Mouse (Mus musculus) frontal cortex, adult 2 months (tissue): ENCODE measurements around the gene Brsk1. TPM values are rescaled to one million over a fixed set of nuclear protein-coding genes. Genes with fewer than 3 reads are reported as not detected.

Source experiments
- polyA plus RNA-seq: library from polyadenylated mRNA; depleted of rRNA; stranded (reverse); fragments of >200 nt; gene quantifications from 2 replicates; pipeline ENCODE4 v1.2.3, GENCODE M21; 2012; rRNA removed

The Brsk1 gene
- polyA plus RNA-seq, 1 experiment: 251 TPM

Other genes starting within 250 kb of the Brsk1 start
- 29.2 and 33.6 TPM in 2 replicates for gene Rdh13, start 245.0 kb upstream of the Brsk1 start, polyA plus RNA-seq
- 8.2 and 27.7 TPM in 2 replicates for gene Eps8l1, start 229.9 kb upstream of the Brsk1 start, polyA plus RNA-seq
- 102 and 135 TPM in 2 replicates for gene Ppp1r12c, start 188.9 kb upstream of the Brsk1 start, polyA plus RNA-seq
- gene Tnnt1, start 174.2 kb upstream of the Brsk1 start, polyA plus RNA-seq: 10.7 and 12.6 TPM in 2 replicates
- gene Tnni3, start 166.4 kb upstream of the Brsk1 start, polyA plus RNA-seq: 8.3 and 12.1 TPM in 2 replicates
- 1.4 and 1.6 TPM in 2 replicates for gene Dnaaf3, start 158.2 kb upstream of the Brsk1 start, polyA plus RNA-seq
- 185 and 235 TPM in 2 replicates for gene Syt5, start 143.1 kb upstream of the Brsk1 start, polyA plus RNA-seq
- 1.00 and 1.1 TPM in 2 replicates for gene Ptprh, start 86.6 kb upstream of the Brsk1 start, polyA plus RNA-seq
- 37.9 and 45.7 TPM in 2 replicates for gene Tmem86b, start 59.2 kb upstream of the Brsk1 start, polyA plus RNA-seq
- 128 and 129 TPM in 2 replicates for gene Ppp6r1, start 31.6 kb upstream of the Brsk1 start, polyA plus RNA-seq
- 98.4 and 107 TPM in 2 replicates for gene Hspbp1, start 5.5 kb upstream of the Brsk1 start, polyA plus RNA-seq
- 0.13 and 0.14 TPM in 2 replicates for gene Tmem150b, start 34.6 kb downstream of the Brsk1 start, polyA plus RNA-seq
- 74.3 and 83.4 TPM in 2 replicates for gene Kmt5c, start 49.5 kb downstream of the Brsk1 start, polyA plus RNA-seq
- 16.1 and 19.8 TPM in 2 replicates for gene Cox6b2, start 62.5 kb downstream of the Brsk1 start, polyA plus RNA-seq
- gene Fam71e2, start 80.7 kb downstream of the Brsk1 start, polyA plus RNA-seq: 0.02 TPM in 1 of 2 replicates, not detected in the other
- gene Il11, start 92.3 kb downstream of the Brsk1 start, polyA plus RNA-seq: 0.25 and 0.38 TPM in 2 replicates
- gene Tmem190, start 92.3 kb downstream of the Brsk1 start, polyA plus RNA-seq: not detected in 2 replicates
- gene Tmem238, start 99.1 kb downstream of the Brsk1 start, polyA plus RNA-seq: 4.3 and 5.1 TPM in 2 replicates
- gene Rpl28, start 102.3 kb downstream of the Brsk1 start, polyA plus RNA-seq: 306 and 348 TPM in 2 replicates
- gene Ube2s, start 122.0 kb downstream of the Brsk1 start, polyA plus RNA-seq: 146 and 177 TPM in 2 replicates
- gene Shisa7, start 154.1 kb downstream of the Brsk1 start, polyA plus RNA-seq: 149 and 155 TPM in 2 replicates
- gene Isoc2b, start 179.7 kb downstream of the Brsk1 start, polyA plus RNA-seq: 10.6 and 13.8 TPM in 2 replicates
- 10.7 and 12.0 TPM in 2 replicates for gene Isoc2a, start 186.5 kb downstream of the Brsk1 start, polyA plus RNA-seq
- gene Gm36210, start 215.9 kb downstream of the Brsk1 start, polyA plus RNA-seq: 0.44 and 0.53 TPM in 2 replicates
- gene Zfp628, start 224.6 kb downstream of the Brsk1 start, polyA plus RNA-seq: 9.6 and 10.8 TPM in 2 replicates
- 99.2 and 108 TPM in 2 replicates for gene Nat14, start 231.4 kb downstream of the Brsk1 start, polyA plus RNA-seq
- 11.1 and 12.5 TPM in 2 replicates for gene Ssc5d, start 235.2 kb downstream of the Brsk1 start, polyA plus RNA-seq